Mouse (Mus musculus): ENCODE results near the gene Fam173b.
"Not testable (repeated sequence)": the region's sequence is repeated elsewhere in the genome, so short reads cannot be mapped to it uniquely, and the experiment has no call there.

Gene Fam173b

DNA sequence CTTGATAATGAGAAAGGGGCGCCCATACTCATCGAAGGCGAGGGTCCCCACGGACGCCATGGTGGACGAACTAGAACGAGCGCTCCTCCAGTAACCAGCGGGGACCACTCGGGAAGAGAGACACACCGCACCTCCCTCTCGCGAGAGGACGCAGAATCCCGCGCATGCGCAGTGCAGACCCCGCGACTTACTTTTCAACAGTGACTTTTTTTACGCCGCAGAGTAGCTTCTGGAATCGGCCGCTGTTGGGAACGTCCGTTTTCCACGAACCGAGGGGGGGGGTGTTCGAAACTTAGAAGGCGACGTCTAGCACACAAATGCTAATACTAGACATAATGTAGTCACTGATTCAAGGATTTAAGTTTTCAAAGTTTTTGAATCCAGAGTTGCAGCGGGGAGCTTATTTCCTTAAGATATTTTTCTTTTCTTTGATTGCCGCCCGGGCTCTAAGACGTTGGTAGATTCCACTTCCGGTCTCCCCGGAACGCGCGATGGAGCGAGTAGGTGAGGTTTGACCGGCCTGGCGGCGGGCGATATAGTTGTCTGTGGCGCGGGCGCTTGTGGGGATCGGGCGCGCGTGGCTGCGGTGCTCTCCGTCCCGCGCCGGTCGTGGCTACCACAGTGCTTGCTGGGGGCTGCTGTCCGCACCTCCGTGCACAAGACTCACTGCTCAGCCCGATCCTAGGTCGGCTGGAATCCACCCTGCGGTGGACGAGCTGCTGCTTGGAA, at the start of gene Fam173b, which contains the start of gene Cct5:
Gene Fam173b, plus strand, starts transcription at position 207 of the 729 bp plus-strand sequence.
Gene Cct5, minus strand, starts transcription at position 159 of the 729 bp plus-strand sequence.
- peak; percentile 99 to 100 for DNase-seq

- no peak for DNase-seq
Observed at GRCm38 (mm10) chr15:31554855-31555254, 46.8 kb upstream of the Fam173b start.

DNA sequence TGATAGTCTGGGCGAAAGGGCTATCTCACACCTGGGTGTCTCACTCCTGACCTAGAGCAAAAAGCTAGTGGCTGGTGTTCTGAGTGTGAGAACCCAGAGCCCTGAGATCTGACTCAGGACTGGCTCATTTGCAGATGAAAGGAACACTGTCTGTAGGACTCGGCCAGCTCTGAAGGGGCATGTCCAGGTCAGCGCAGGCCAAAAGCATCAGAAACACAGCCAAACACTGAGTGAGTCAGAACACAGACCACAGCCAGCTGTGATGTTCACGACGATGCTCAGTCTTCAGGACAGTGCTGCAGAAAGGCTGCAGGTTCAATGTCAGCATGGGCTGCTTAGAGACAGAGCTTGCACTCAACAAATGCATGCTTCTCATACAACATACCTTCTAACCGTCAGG, 40.3 kb upstream of the Fam173b start:
- DNase-seq = no peak

GRCm38 (mm10) chr15:31561976-31562375, 39.7 kb upstream of the Fam173b start:
- no peak for DNase-seq

- no peak for DNase-seq
Observed at GRCm38 (mm10) chr15:31562847-31563246, 38.8 kb upstream of the Fam173b start.

- peak; percentile 28 to 53 for DNase-seq
Observed at GRCm38 (mm10) chr15:31563577-31564546, 37.8 kb upstream of the Fam173b start.

DNA sequence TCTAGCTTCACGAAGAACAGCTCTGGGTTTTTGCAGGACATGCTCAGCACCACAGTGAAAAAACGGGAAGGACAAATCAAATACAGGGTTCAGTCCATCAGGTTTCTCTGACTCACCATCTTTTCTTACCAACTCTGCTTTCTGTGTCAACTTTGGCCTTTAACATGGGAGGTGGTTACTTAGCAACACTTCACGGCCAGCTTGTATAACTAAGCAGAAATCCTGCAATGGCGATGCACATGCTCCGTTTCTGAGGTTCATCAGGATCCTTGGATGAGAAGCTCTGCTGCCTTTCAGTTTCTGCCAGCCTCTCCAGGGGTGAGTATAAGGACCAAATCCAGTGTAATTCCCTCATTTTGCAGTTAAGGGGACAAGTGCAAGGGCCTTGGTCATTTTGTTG, 36.5 kb upstream of the Fam173b start, which contains the start of gene Cmbl:
Gene Cmbl, plus strand, starts transcription at position 206 of the 400 bp plus-strand sequence.
- no peak for DNase-seq

DNA sequence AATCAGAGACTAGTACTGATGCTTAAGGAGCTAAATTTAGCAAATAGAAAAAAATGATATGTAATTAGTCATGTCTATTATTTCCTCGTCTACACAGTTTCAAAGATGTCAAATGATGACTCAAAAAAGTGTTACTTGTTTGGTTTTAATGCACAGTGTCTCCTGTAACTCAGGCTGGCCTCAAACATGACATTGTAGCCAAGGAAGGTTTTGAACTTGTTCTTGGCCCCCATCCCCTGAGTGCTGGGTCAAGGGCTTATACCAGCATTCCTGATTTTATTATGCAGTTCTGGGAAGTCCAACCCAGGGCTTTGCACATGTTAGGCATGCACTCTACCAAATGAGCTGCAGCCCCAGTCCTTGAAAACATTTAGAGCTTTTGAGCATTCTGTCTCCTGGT, 35.9 kb upstream of the Fam173b start:
- DNase-seq = no peak

- no peak for DNase-seq
Observed at GRCm38 (mm10) chr15:31567431-31567830, 34.2 kb upstream of the Fam173b start.

GRCm38 (mm10) chr15:31568581-31568996, 33.1 kb upstream of the Fam173b start:
- DNase-seq = peak; percentile 69 to 84

- peak in 1 of 2 experiments; percentile 50 for DNase-seq
Observed at GRCm38 (mm10) chr15:31569325-31570022, 32.2 kb upstream of the Fam173b start.

DNA sequence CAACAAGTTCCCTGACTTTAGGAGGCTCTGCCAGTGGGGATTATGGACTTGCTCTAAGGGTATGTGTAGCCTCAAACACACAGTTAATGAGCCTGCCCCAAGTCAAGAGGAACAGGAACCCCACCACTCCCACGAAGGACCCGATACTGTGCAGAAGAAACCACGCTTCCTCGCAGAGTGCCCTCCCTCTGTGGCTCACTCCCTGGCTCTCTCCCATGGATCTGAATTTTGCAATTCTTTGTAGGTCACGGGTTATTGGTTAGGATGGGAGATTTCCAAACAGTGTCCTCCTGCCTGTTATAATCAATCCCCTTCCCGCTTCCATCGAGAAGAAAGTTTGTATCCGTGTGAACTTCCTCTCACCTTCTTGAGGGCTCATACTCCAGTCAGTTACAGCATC, 30.7 kb upstream of the Fam173b start:
- DNase-seq = no peak

DNA sequence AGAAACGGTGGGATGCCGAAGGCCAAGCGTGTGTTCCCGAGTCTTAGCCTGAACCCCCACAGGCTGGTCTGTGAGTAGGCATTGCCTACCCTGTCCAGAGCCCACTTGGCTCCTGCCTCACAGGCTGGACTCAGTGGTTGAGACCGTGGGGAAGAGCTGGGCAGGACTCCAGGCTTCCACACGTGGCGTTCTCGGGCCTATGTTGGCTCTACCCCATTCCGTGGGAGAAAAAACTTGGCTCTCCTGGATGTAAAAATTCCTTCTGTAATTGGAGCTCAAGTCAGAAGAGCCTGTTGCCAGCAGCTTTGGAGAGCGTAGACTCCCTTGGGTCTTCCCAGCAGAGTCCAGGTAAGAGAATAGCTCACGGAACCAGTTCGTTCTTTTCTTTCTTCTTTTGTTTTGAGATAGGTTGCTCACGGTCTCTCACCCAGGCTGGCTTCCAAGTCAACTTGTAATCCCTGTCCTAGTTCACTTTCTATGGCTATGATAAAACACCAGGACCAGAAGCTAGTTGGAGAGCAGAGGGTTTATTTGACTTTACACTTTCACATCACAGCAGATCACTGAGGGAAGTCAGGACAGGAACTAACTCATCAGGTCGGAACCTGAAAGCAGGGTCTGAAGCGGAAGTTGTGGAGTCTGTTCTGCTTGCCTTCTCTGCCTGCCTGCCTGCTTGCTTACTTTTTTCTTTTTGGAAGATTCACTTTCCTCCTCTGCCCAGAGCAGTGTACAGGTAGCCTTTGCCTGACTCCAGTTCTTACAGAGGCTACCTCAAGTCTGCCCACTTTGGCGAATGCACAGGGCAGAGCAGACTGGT, 29.5 kb upstream of the Fam173b start:
- no peak for DNase-seq

- DNase-seq = no peak
Observed at GRCm38 (mm10) chr15:31573287-31573686, 28.4 kb upstream of the Fam173b start.

- DNase-seq = no peak
Observed at GRCm38 (mm10) chr15:31573692-31574091, 28.0 kb upstream of the Fam173b start.

DNA sequence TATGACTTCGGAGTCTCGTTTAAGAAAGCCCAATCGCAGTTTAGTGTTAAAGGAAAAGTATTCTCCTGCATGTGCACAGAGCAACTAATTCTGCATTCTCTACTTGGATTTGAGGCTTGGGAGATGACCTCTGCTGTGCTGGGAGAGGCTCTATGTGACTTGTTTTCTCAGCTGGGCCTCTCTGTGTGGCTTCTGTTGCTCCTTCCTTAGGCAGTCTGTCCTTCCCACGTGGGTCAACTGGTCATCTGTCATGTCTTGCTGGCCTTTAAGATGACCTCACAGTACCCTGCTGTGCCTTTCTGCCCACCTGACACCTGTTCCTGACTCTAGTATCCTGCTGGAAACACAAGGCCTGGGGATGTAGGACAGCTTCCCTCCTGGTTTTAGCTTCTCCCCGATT, 25.6 kb upstream of the Fam173b start:
- no peak for DNase-seq

GRCm38 (mm10) chr15:31581086-31581485, 20.6 kb upstream of the Fam173b start:
- not testable (repeated sequence) for DNase-seq

GRCm38 (mm10) chr15:31583304-31584085, 18.2 kb upstream of the Fam173b start:
- DNase-seq = no peak

- no peak for DNase-seq
Observed at GRCm38 (mm10) chr15:31585238-31585637, 16.4 kb upstream of the Fam173b start.

GRCm38 (mm10) chr15:31586088-31586487, 15.6 kb upstream of the Fam173b start:
- no peak for DNase-seq

DNA sequence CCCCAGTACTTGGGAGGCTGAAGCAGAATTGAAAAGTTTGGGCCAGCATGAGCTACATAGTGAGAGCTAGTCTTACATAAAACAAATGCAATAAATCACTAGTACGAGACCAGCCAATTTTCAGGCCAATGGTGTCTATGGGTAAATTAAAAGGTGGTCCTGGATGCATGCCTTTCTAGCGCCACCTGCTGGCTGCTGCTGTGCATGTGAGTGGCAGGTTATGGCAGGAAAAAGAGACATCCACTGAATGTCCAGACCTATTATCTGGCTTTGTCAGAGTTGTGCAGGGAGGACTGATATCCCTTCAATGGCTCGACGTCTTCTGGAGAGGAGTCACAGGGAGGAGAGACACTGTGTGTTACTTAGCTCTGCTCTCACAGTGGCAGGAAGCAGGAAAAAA, 15.1 kb upstream of the Fam173b start:
- peak; percentile 80 to 86 for DNase-seq

Measured in lung, postnatal 4 days (tissue).